Mouse (Mus musculus) brain, embryonic 18.5 days (tissue): ENCODE measurements around the gene Trpd52l3.

Source experiments
- DNase-seq: peaks from one replicate; pipeline ENCODE4 v3.0.0-alpha.2; 2012; ENCODE audit warnings: low read depth, low spot score

Gene Trpd52l3

DNA sequence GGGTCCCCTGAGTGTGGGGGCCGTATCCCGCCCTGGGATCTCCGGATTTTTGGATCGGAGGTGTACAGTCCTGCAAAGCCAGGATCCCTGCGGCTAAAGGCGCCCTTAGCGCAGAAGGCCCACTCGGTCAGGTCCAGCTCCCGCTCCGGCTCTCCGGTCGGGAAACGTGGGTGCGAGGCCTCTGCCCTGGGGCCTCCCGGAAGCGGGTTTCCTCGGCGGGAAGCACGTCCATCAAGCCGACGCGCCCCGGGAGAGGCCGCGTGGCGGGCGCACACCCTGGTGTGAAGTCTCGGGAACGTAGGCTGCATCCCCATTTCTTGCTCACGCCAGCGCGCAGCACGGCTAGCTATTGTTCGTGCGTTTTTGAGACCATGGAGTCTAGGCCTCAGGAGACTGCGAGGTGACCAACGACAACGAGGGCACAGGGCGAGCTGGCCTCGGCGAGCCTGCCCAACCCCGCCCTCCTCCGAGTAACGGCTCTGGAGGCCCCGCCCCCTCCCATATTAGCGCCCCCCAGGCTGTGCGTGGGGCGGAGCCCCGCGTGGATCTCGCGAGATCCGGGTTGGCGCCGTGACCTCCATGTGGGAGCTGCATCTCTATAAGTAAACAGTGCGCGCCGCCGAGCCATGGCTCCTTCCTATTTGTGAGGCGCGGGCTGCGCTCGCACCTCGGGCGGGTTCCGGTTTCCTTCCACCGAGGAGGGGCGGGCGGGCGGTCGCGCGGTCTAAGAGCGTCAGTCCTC, 26.5 kb downstream of the Trpd52l3 start, which contains the start of gene Uhrf2:
Gene Uhrf2, plus strand, starts transcription at position 620 of the 742 bp plus-strand sequence.
- DNase-seq, result peak; percentile 92

DNA sequence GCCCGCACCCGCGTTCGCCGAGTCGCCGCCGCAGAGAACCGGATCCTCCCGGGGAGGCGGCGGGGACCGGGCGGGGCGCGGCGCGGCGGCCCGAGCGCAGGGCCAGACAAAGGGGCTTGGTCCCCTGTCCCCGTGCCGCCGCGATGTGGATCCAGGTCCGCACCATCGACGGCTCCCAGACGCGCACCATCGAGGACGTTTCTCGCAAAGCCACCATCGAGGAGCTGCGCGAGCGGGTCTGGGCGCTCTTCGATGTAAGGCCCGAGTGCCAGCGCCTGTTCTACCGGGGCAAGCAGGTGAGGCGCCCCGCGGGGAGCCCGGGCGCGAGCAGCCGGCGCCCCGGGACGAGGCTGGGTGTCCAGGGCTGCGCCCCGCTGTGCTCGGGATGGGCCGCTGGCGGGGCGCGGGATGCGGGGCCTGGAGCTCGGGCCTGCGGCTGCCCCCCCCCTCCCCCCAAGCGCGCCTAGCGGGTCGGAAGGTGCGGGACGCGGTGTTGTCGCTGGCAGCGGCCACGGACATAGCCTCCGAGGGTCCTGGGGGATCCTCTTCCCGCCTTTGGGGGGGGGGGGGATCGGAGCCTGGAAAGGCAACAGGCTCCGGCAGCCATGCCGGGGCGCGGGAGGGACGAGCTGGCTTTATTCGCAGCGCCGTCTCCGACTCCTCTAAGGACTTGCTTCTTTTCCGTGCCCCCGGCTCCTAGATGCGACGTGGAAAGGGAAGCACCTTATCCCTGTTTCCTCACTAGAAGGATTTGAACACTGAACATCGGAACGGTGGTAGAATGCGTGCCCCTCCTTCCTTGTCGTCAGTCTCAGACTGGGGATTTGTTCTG, 27.3 kb downstream of the Trpd52l3 start:
- no peak for DNase-seq

- DNase-seq, result no peak
Measured at GRCm38 (mm10) chr19:30031468-30031931, 27.9 kb downstream of the Trpd52l3 start.

GRCm38 (mm10) chr19:30032206-30032605, 28.6 kb downstream of the Trpd52l3 start:
- DNase-seq, result no peak

DNA sequence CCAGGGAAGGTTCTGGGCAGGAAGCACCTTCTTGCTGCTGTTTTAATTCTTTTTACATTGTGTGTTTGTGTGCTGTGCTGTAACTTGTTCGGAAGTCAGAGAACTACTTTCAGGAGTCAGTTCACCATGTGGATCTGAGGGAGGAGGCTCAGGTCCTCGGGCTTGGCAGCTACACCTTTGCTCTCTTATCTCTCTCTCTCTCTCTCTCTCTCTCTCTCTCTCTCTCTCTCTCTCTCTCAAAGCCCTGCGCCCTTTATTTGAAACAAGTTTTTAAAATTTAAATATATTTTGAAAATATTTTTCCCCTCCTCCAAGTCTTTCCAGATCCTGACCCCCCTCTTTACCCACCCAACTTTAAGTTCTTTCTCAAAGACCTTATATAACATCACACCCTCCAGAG, 31.8 kb downstream of the Trpd52l3 start:
- DNase-seq, result no peak

GRCm38 (mm10) chr19:30043691-30044090, 40.1 kb downstream of the Trpd52l3 start:
- DNase-seq, result no peak

GRCm38 (mm10) chr19:30044630-30045029, 41.0 kb downstream of the Trpd52l3 start:
- DNase-seq, result no peak

- DNase-seq, result no peak
Measured at GRCm38 (mm10) chr19:30045857-30046256, 42.3 kb downstream of the Trpd52l3 start.

DNA sequence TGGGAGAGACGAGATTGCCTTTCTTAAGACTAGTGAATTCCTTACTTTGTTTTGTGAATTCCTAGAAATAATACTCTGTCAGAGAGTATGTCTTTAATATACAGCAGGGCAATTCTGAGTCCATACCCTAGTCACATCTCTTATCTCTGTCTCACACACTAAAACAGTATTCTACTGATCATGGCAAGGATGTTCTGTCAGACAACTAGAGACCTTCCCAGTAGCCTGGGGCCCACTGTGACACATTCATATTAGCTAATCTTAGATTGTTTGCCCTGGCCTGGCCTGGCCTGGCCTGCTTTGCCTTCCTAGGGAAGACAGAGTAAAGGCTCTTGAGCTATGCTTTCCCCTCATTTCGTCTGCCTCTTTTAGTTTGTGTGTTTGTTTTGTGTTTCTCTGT, 47.0 kb downstream of the Trpd52l3 start:
- no peak for DNase-seq

- no peak for DNase-seq
Measured at GRCm38 (mm10) chr19:30051479-30051878, 47.9 kb downstream of the Trpd52l3 start.

DNA sequence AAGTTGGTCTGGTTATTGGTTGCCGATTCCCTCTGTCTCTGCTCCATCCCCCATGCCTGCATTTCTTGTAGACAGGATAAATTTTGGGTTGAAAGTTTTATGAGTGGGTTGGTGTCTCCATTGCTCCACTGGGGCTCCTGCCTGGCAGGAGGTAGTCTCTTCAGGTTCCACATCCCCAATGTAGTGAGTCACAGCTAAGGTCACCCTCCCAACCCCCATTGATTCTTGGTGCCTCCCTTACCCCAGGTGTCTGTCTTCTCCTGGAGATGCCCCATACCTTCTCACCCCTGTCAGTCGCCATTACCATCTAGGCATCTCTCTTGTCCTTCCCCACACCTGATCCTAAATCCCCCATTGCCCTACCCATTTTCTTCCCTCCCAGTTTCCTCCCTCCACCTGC, 50.6 kb downstream of the Trpd52l3 start:
- no peak for DNase-seq
